In genomic region chrX:56455372-56456246, GRCm38 (mm10) we compare ENCODE assay signal across 8 mouse cellular contexts. TPM values are rescaled to one million over a fixed set of nuclear protein-coding genes. Genes with fewer than 3 reads are reported as not detected.
DNase-seq lines count a peak whose midpoint lies in the region; ATAC-seq lines count a peak whose summit lies in the region.

No protein-coding gene starts in this region.

- ATAC-seq in common myeloid progenitor, adult 5-6 weeks (replicated peaks; ENCODE audit: low read depth, poor library complexity, severe bottlenecking), result peak; percentile 85
- ATAC-seq in megakaryocyte progenitor cell, adult 5-6 weeks (replicated peaks; ENCODE audit: poor library complexity), result peak; percentile 85

- peak; percentile 93 for DNase-seq in ZHBTc4 (ENCODE audit: low read depth, low spot score)
- peak; percentile 69 to 83 for DNase-seq in gastrocnemius, adult 8-10 months (ENCODE audit: low spot score in 2 of 2)
- peak; percentile 90 for DNase-seq in induced T-regulatory cell, adult 2 months (ENCODE audit: low read depth)
- peak; percentile 81 to 87 for DNase-seq in left cerebral cortex, adult 9 months (ENCODE audit: low spot score in 2 of 2)
- DNase-seq in right cerebral cortex, postnatal 14 days, result peak; percentile 81
- DNase-seq in urinary bladder, postnatal 36 days (ENCODE audit: low spot score in 2 of 2), result peak; percentile 73 to 89

RNA-seq across cellular contexts. Expression of gene Ints6l, which starts 1.0 kb away (rescaled TPM):
- 71.6 and 77.2 TPM in 2 replicates for total RNA-seq in common myeloid progenitor, adult 5-6 weeks (2017)
- 1 to 10 TPM; 3.4 to 6.5 (median 4.1) TPM for total RNA-seq in gastrocnemius, adult 8-10 months (2022)
- total RNA-seq in megakaryocyte progenitor cell, adult 5-6 weeks (2015), result 99.4 and 104 TPM in 2 replicates
- 44.3 and 63.7 TPM in 2 replicates for total RNA-seq in megakaryocyte progenitor cell, adult 5-6 weeks (2017)

RNA-seq across cellular contexts. Expression of gene Gm2174, which starts 7.8 kb away (rescaled TPM):
- 111 and 209 TPM in 2 replicates for total RNA-seq in common myeloid progenitor, adult 5-6 weeks (2017)
- total RNA-seq in gastrocnemius, adult 8-10 months (2022), result under 1 TPM in 1 of 4 experiments, not detected in 3; 0.97 TPM
- total RNA-seq in megakaryocyte progenitor cell, adult 5-6 weeks (2015), result 2.4 TPM in 1 of 2 replicates, not detected in the other
- 129 and 175 TPM in 2 replicates for total RNA-seq in megakaryocyte progenitor cell, adult 5-6 weeks (2017)

Comparison
In these comparisons a context has a peak if more than half of its experiments do, and no peak if none do; other contexts are left out.
1. Peak in every context shown above with its lines: DNase-seq and ATAC-seq.